Mouse (Mus musculus) intestine, embryonic 16.5 days (tissue): ENCODE results near the gene Eif5b. TPM values are rescaled to one million over a fixed set of nuclear protein-coding genes. Genes with fewer than 3 reads are reported as not detected.

ENCODE experiments used
- ATAC-seq: fragments of 200-750 bp; cut with Nextera tagmentation; 2 replicates; pipeline ENCODE4 v1.8.0; 2017; ENCODE audit warnings: moderate TSS enrichment, moderate library complexity
- H3K27ac ChIP-seq: fragments of 300-500 bp; sonication (generic); 2 replicates; pipeline ENCODE4 v1.5.1; 2014; ENCODE audit warnings: mild to moderate bottlenecking, low read length
- H3K27me3 ChIP-seq: fragments of 300-500 bp; sonication (generic); replicated peaks from 2 replicates; pipeline ENCODE4 v1.6.1; 2014; ENCODE audit warnings: low read length, control low read depth, mixed read lengths; ENCODE audit not compliant: control insufficient read depth, insufficient read depth
- H3K36me3 ChIP-seq: fragments of 300-500 bp; sonication (generic); 2 replicates; pipeline ENCODE4 v1.6.1; 2014; ENCODE audit warnings: low read length, control low read depth; ENCODE audit not compliant: control insufficient read depth, insufficient read depth
- H3K4me1 ChIP-seq: fragments of 300-500 bp; sonication (generic); 2 replicates; pipeline ENCODE4 v1.6.1; 2014; ENCODE audit warnings: low read length, control low read depth, mixed read lengths; ENCODE audit not compliant: control insufficient read depth, insufficient read depth
- H3K4me2 ChIP-seq: fragments of 300-500 bp; sonication (generic); 2 replicates; pipeline ENCODE4 v1.6.1; 2014; ENCODE audit warnings: low read depth, low read length, control low read depth
- H3K4me3 ChIP-seq: fragments of 300-500 bp; sonication (generic); 2 replicates; pipeline ENCODE4 v1.5.1; 2014; ENCODE audit warnings: mild to moderate bottlenecking, low read length
- H3K9ac ChIP-seq: fragments of 300-500 bp; sonication (generic); 2 replicates; pipeline ENCODE4 v1.6.1; 2014; ENCODE audit warnings: low read depth, low read length
- H3K9me3 ChIP-seq: fragments of 300-500 bp; sonication (generic); 2 replicates; pipeline ENCODE4 v1.6.1; 2016; ENCODE audit warnings: low read length, control low read depth; ENCODE audit not compliant: control insufficient read depth
- WGBS: fragments of 180-500 bp; shearing (Covaris S2); extraction: QIAGEN DNeasy Blood & Tissue Kit; methylation state at CpG from one replicate; pipeline ENCODE4 v1.1.7; 2014; 5-methylcytosine and 5-hydroxymethylcytosine counted together
- polyA plus RNA-seq: library from polyadenylated mRNA; unstranded; fragments of >200 nt; fragmentation: Nextera tagmentation; extraction: Ambion mirVana; gene quantifications from 2 replicates; pipeline ENCODE4 v1.2.1, GENCODE M21; 2015

Eif5b gene
- 18.4 and 21.1 TPM in 2 replicates for polyA plus RNA-seq

- H3K4me1 ChIP-seq: peaks cover 17% of the 10 kb centered on the region
- H3K27ac ChIP-seq: peak within 1 kb of the TSS; percentile 92
- WGBS: under 1% methylated on average over 50 of the region's 50 CpGs
- no peaks in the 10 kb centered on the region for H3K9me3 ChIP-seq
- peak within 1 kb of the TSS; percentile 94 for H3K4me3 ChIP-seq
- H3K36me3 ChIP-seq: peaks cover 8% of the 10 kb centered on the region; the same call in 1 of the 2 replicates
- ATAC-seq: peak; percentile 93
- peak within 1 kb of the TSS; percentile 78 for H3K4me2 ChIP-seq
- peak within 1 kb of the TSS; percentile 95 for H3K9ac ChIP-seq
- H3K27me3 ChIP-seq: no peaks in the 10 kb centered on the region
Measured at GRCm38 (mm10) chr1:37997867-37998266, at the start of gene Eif5b, which contains the start of gene Txndc9. Gene Eif5b (plus strand): TSS chr1:37998010. Gene Txndc9 (minus strand): TSS chr1:37997893.

GRCm38 (mm10) chr1:37948906-37949305, 48.9 kb upstream of the Eif5b start:
- no peak overlapping the region for H3K4me2 ChIP-seq
- no peak for ATAC-seq

GRCm38 (mm10) chr1:37954786-37955185, 43.0 kb upstream of the Eif5b start:
- no peak for ATAC-seq
- Histone ChIP-seq H3K27me3 (no peaks in the 10 kb centered on the region), H3K36me3 (no peaks in the 10 kb centered on the region), H3K4me2 (no peak overlapping the region), H3K4me1 (no peaks in the 10 kb centered on the region), H3K9me3 (no peaks in the 10 kb centered on the region), H3K9ac (no peak overlapping the region), H3K4me3 (no peak overlapping the region), H3K27ac (no peak overlapping the region)
- WGBS: 85% methylated on average over 7 of the region's 7 CpGs

More at GRCm38 (mm10) chr1:37948906-37949305, 48.9 kb upstream of the Eif5b start:
- Histone ChIP-seq H3K27me3 (no peaks in the 10 kb centered on the region), H3K9me3 (no peaks in the 10 kb centered on the region), H3K9ac (no peak overlapping the region), H3K27ac (no peak overlapping the region), H3K4me3 (no peak overlapping the region), H3K36me3 (no peaks in the 10 kb centered on the region), H3K4me1 (no peaks in the 10 kb centered on the region)
- 65% methylated on average over 2 of the region's 2 CpGs for WGBS

- Histone ChIP-seq H3K9me3 (no peaks in the 10 kb centered on the region), H3K36me3 (no peaks in the 10 kb centered on the region), H3K4me3 (no peak overlapping the region), H3K4me1 (no peaks in the 10 kb centered on the region), H3K4me2 (no peak overlapping the region), H3K27me3 (no peaks in the 10 kb centered on the region), H3K27ac (no peak overlapping the region), H3K9ac (no peak overlapping the region)
- ATAC-seq: no peak
- 94% methylated on average over 2 of the region's 2 CpGs for WGBS
Measured at GRCm38 (mm10) chr1:37955251-37955650, 42.6 kb upstream of the Eif5b start.

GRCm38 (mm10) chr1:37956690-37957431, 40.9 kb upstream of the Eif5b start:
- Histone ChIP-seq H3K27me3 (no peaks in the 10 kb centered on the region), H3K4me2 (no peak overlapping the region), H3K27ac (no peak overlapping the region), H3K36me3 (no peaks in the 10 kb centered on the region), H3K4me1 (no peaks in the 10 kb centered on the region), H3K9ac (no peak overlapping the region), H3K4me3 (no peak overlapping the region), H3K9me3 (no peaks in the 10 kb centered on the region)
- WGBS: 35% methylated on average over 3 of the region's 3 CpGs
- ATAC-seq: no peak

- 87% methylated on average over 5 of the region's 5 CpGs for WGBS
- no peak within 1 kb of the TSS for H3K4me3 ChIP-seq
- H3K4me2 ChIP-seq: no peak within 1 kb of the TSS
- H3K4me1 ChIP-seq: no peaks in the 10 kb centered on the region
- no peaks in the 10 kb centered on the region for H3K36me3 ChIP-seq
- H3K9ac ChIP-seq: no peak within 1 kb of the TSS
- no peaks in the 10 kb centered on the region for H3K9me3 ChIP-seq
- no peak for ATAC-seq
- no peaks in the 10 kb centered on the region for H3K27me3 ChIP-seq
- no peak within 1 kb of the TSS for H3K27ac ChIP-seq
Measured at GRCm38 (mm10) chr1:37957659-37958058, 40.2 kb upstream of the Eif5b start, which contains the start of gene Lyg1. Gene Lyg1 (minus strand): TSS chr1:37957759.

GRCm38 (mm10) chr1:37958516-37958915, 39.3 kb upstream of the Eif5b start:
- 68% methylated on average over 2 of the region's 2 CpGs for whole genome bisulfite sequencing
- no peak overlapping the region for H3K4me3 ChIP-seq
- no peaks in the 10 kb centered on the region for H3K4me1 ChIP-seq
- no peaks in the 10 kb centered on the region for H3K36me3 ChIP-seq
- H3K4me2 ChIP-seq: no peak overlapping the region
- no peaks in the 10 kb centered on the region for H3K27me3 ChIP-seq
- H3K9me3 ChIP-seq: no peaks in the 10 kb centered on the region
- H3K27ac ChIP-seq: no peak overlapping the region
- no peak overlapping the region for H3K9ac ChIP-seq
- no peak for ATAC-seq

- Histone ChIP-seq H3K36me3 (no peaks in the 10 kb centered on the region), H3K4me3 (no peak overlapping the region), H3K4me1 (no peaks in the 10 kb centered on the region), H3K4me2 (no peak overlapping the region), H3K9ac (no peak overlapping the region), H3K27me3 (no peaks in the 10 kb centered on the region), H3K9me3 (no peaks in the 10 kb centered on the region), H3K27ac (no peak overlapping the region)
- no peak for ATAC-seq
- 73% methylated on average over 5 of the region's 5 CpGs for WGBS
Measured at GRCm38 (mm10) chr1:37959486-37959885, 38.3 kb upstream of the Eif5b start.

GRCm38 (mm10) chr1:37965571-37965970, 32.2 kb upstream of the Eif5b start:
- Histone ChIP-seq H3K4me1 (no peaks in the 10 kb centered on the region), H3K9ac (no peak overlapping the region), H3K36me3 (no peaks in the 10 kb centered on the region), H3K9me3 (no peaks in the 10 kb centered on the region), H3K4me3 (no peak overlapping the region), H3K4me2 (no peak overlapping the region), H3K27ac (no peak overlapping the region), H3K27me3 (no peaks in the 10 kb centered on the region)
- 59% methylated on average over 10 of the region's 10 CpGs for WGBS
- no peak for ATAC-seq
